Mouse (Mus musculus) ovary, adult 18-20 months (tissue): Measurements from ENCODE around the gene Fgfr2.
"Not testable (repeated sequence)": the region's sequence is repeated elsewhere in the genome, so short reads cannot be mapped to it uniquely, and the experiment has no call there.

Experiments used
- DNase-seq: peaks from one replicate; pipeline ENCODE4 v3.0.0; 2022; ENCODE audit warnings: low spot score, mixed read lengths

The Fgfr2 gene

DNA sequence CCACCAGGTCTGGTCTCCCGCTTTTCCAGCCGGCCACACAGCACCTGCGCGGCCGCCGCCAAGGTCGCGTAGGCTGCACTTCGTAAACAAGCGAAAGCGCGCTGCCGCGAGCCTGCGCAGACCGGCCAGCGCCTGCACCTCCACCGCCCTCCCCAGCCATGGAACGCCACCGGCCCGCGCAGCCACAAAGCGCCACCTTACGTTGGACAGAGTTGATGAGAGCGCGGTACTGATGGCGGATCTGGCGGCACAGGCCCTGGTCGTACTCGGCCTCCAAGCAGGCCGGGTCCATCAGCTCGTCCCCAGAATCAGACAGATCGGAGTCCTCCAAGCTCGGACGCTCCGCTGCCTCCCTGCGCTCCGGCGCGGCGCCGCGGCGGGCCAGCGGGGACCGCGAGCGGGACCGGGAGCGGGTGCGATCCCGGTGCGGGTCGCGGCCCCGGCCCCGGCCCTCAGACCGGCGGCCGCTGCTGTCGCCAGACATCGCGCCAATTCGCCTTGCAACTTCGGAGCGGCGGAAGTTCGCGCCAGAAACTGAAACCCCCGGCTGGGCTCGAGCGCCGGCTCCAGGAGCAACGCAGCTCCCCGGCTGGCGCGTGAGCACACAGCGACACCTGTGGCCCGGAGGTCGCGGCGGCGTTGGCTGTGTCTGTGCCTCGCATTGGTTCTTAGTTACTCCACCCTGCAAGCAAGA is 2576.2 kb downstream of the Fgfr2 start:
- peak; percentile 85 for DNase-seq

DNA sequence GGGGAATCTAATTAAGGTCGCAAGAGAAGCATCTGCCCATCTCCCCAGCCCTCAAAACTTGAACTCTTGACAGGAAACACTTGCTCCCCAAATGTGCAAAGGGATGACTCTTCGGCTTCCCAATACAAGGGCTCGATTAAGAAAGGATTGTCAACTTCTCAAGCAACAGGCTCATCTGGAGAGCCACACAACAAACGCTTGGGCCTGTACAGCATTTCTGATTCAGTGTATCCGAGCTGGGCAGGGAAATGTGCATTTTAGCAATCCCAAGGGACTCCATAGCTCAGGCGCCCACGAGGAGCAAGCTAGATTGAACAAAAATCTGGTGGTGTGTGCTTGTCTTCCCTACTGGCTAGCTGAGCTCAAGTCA is 2576.7 kb downstream of the Fgfr2 start:
- no peak for DNase-seq

GRCm38 (mm10) chr7:130545893-130546292 is 2577.3 kb downstream of the Fgfr2 start:
- DNase-seq = no peak

- no peak for DNase-seq
Observed at GRCm38 (mm10) chr7:130545401-130545800, 2577.7 kb downstream of the Fgfr2 start.

GRCm38 (mm10) chr7:130543181-130543580 is 2580.0 kb downstream of the Fgfr2 start:
- DNase-seq = no peak

GRCm38 (mm10) chr7:130540176-130540575 is 2583.0 kb downstream of the Fgfr2 start:
- DNase-seq = no peak

DNA sequence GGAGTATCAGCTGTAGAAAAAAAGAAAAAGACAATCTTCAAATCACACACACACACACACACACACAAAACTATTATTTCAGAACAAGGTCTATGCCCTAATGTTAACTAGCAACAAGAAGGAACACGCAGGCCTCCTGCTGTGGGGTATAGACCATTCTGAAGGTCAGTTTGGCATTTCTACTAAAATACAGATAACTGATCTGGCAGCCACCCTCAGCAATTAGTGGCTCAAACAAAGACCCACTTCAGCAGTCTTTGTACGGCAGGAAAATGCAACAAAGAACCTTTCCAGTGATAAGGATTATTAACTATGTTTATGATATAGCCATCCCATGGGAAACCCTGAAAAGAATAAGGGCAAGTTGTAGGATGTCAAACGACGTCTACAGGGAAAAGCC is 2586.1 kb downstream of the Fgfr2 start:
- DNase-seq = no peak

GRCm38 (mm10) chr7:130535174-130535573 is 2588.0 kb downstream of the Fgfr2 start:
- no peak for DNase-seq

DNA sequence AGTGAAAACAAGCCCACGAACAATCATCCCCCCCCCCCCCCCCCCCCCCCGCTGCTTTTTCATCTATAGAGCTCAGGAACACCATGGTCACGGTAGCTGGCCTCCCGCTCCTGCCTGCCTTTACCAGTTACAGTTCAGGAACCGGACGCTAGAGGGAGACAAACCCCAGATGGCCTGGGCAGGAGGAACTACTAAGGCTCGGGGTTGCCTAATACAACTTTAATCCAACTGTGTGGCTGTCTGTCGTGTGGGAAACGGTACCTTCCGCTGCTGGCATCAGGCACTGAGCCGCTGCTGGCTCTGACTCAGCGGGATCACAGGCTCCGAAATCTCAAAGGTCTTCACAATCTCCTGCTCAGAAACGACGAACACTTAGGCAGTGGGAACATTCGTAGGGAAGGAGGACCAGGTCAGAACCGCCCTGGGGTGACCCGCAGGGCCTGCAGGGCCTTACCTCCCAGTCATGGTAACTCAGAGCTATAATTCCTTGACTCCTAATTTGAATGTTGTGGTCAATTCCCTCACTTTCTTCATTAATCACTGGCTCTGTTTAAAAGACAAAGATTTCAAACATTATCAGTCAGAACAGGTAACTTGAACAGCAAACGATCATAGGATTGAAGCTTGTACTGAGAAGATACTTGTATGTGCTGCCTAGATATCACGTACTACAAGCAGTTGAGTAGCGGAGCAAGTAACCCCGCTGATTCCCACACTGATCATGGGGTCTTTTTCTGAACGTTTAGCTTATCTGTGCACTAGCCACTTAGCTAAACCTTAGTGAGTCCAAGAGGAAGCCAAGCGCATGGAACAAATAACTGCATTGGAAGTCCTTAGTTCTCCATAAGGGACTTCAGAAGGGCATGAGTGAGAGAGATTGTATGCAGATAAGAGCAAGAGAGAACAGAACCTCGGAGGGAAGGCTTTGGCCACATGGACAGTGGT is 2589.6 kb downstream of the Fgfr2 start:
- peak; percentile 63 for DNase-seq

DNA sequence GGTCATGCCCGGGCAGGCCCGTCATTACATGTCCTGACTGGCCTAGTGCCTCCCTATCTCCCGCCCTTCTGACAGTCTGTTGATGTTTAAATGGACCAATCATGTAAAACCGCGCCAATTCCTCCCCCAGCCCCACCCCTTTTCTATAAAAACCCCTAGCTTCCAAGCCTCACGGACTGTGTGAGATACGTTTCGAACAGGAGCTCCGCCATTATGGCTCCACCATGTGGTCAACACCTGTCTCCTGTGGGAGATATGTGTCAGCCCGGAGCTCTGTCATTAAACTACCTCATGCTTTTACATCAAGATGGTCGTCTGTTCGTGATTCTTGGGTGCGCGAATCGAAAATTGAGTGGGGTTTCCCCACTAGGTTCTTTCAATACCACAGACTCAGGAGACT is 2592.0 kb downstream of the Fgfr2 start:
- not testable (repeated sequence) for DNase-seq

GRCm38 (mm10) chr7:130527306-130527705 is 2595.8 kb downstream of the Fgfr2 start:
- DNase-seq = no peak

- DNase-seq = no peak
Observed at GRCm38 (mm10) chr7:130523451-130523850, 2599.7 kb downstream of the Fgfr2 start.

DNA sequence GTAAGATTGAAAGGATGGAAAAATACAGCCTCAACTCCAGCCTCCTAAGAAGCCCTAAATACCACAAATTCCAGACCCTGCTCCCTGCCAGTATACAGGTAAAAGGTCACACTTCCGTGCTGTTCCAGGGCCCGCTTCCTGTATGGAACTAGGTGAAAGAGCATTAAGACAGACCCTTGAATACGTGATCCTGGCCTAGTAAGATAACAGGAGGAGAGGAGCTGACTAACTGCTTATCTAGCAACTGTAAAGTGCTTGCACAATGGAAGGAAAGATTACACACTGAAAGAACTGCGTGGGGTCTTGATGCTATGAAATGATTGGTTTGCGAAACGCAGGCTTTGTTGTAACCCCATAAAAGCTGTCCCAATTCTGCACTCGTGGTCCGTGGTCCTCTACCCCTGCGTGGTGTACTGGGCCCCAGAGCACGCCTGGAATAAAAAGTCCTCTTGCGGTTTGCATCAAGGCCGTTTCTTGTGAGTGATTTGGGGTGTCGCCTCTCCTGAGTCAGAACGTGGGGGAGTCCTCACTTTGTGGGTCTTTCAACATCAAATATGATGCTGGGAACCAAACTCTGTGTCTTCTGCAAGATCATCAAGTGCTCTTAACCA is 2602.2 kb downstream of the Fgfr2 start:
- DNase-seq = no peak

DNA sequence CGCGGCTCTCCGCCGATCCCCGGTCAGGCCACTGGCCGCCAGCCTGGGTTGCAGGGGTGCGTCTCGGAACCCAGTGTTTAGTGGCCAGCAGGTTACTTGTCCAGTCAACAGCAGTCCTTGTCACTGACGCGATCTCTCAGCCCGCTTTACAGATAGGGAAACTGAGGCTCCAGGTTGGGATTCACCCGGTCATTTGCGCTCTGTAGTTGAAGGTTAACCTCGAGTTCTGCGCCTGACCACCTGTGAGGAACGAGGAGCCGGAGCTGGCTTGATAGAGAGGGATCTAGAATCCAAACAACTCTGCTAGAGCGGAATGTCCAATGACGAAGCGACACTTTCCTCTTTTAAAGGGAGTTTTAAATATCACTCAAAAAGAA is 2603.1 kb downstream of the Fgfr2 start, which contains the start of gene Ate1:
Gene Ate1, minus strand, starts transcription at position 321 of the 377 bp plus-strand sequence.
- no peak for DNase-seq

DNA sequence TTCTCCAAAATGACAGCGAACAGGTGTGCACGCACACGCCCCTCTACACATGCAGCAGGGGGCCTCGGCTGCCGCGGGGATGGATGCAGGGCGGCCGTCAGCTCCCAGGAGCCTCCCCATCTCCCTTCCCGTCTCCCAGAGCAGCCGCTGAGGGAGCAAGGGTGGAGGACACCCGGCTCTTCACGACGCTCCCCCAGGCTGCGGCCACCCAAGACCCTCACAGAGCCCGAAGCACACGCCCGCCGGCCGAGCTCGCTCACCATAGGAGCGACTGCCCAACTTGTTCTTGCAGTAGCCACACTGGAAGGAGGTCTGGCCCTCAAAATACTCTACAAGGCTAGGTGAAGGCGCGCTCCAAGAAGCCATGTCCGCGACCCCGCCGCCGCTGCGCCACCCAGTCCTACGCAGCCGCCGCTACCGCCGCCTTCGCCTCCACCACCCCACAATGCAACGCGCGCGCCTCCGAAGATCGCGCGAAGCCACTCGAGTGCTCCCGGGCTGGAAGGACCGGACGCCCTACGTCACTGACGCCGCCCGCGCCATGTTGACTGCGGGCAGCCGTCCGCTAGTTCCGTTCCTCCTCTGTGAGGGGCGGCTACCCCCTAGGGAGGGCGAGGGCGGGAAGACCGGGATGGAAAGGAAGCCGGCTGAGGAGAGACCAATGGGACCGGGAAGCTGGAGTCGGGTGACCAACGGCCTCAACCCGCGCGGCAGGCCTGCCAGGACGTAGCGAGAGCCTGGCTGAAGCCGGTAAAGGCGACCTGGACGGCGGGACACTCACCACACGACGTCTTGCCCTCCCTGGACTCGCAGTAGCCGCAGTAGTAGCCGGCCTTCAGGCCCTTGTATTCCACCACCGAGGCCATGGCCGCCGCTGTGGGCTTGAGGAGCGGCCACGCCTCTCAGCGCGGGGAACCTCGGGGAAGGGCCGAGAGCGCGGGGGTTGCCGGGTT is 2603.8 kb downstream of the Fgfr2 start:
- DNase-seq = peak; percentile 97

- DNase-seq = no peak
Observed at GRCm38 (mm10) chr7:130518213-130519095, 2604.7 kb downstream of the Fgfr2 start.

DNA sequence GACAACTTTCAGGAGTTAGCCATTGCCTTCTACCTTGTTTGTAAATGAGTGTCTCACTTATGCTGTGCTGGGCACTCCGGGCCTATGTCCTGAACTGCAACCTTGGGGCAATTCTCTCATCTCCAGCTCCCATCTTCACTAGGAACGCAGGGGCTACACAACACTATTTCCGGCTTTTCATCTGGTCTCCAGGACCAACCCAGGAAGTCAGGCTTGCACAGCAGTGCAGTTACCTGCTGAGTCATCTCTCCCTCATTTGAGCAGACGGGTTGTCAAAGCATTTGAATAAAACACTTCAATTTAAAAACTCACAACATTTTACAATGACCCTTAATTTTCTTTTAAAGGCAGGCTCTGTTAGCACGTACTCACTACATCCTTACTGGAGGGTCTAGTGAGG is 2612.9 kb downstream of the Fgfr2 start:
- DNase-seq = no peak

- no peak for DNase-seq
Observed at GRCm38 (mm10) chr7:130503006-130503405, 2620.1 kb downstream of the Fgfr2 start.

DNA sequence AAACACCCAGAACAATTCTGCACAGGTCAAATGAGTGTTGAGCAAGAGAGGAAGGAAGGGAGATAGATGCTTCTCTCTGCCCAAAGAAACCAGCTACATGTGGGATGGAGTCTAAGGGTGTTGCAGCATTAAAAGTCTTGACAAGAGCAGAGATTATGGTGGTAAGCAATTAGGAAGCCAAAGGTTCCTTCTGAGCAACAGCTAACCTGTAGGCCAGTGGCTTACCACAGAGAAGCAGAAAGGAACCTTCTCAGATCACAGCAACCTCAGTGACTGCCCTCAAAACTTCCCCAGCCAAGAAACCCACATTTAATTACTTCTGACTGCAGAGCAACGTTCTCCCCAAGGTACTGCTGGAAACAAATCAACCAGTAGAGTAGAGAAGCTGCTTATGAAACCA is 2621.7 kb downstream of the Fgfr2 start:
- DNase-seq = no peak

DNA sequence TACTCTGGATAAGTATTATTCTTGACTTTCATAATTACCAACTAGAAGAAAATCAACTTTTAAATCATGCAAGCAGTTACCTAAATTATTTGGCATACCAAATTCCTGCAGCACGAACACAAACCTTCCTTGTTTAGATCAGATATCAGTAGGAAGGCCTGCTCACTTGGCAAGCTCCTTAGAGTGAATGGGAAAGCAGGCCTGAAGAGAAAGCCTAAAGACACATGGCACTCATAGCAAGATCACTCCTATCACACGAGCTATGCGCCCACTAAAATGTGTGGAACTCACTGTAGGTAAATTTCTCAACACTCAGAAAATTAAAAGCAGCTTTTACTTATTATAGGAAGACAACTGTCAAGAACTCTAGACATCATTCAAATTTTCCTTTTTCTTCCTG is 2629.8 kb downstream of the Fgfr2 start:
- DNase-seq = no peak

GRCm38 (mm10) chr7:130492026-130492425 is 2631.1 kb downstream of the Fgfr2 start:
- no peak for DNase-seq
